Comparison of ENCODE assay signal across 11 mouse cellular contexts in the genomic region with DNA sequence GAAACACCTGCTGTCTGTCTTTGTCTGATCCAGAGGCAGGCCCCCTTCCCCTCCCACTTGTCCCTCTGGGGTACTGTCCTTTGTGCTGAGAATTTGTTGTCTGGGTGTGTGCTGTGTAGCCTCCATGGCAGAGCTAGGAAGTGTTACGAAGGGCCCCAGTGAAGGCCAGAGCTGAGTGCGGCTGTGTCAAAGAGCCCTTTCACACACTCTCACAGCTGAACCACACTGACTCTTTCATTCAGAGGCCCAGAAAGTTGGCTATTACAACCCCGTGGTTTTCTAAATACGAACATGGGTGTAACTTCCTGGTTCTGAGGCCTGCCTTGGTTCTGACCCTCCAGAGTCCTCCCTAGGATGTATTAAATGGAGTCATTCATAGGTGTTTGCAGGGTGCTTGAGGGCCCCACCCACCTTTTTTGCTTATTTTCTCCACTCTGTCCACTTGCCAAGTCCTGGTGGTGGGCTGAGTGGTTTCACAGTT. TPM values are rescaled to one million over a fixed set of nuclear protein-coding genes. Genes with fewer than 3 reads are reported as not detected.
A peak's percentile ranks its signal among the peaks of the same experiment; 100 is the strongest.
DNase-seq lines count a peak whose midpoint lies in the region; ATAC-seq lines count a peak whose summit lies in the region.
"Had no signal": no experiment of that assay in that cellular context is flagged by ENCODE, and none has a peak within 500 bp of the region (broad histone marks: within the 10 kb centered on the region; RNA-seq: fewer than 3 reads in every experiment).

No protein-coding gene starts in this region.

- peak overlapping the region; percentile 11; the same call in 1 of the 2 replicates for H3K27ac ChIP-seq in lung, embryonic 16.5 days (ENCODE audit: low read length)
- H3K27ac ChIP-seq in embryonic facial prominence, embryonic 14.5 days (replicated peaks; ENCODE audit: low read depth, low read length) = peak overlapping the region; percentile 55
- H3K27ac ChIP-seq in hindbrain, embryonic 15.5 days (replicated peaks) = no peak overlapping the region
- H3K27ac ChIP-seq: left cerebral cortex, adult 2 months; liver, embryonic 15.5 days had no signal

- H3K4me1 ChIP-seq in lung, embryonic 16.5 days (replicated peaks; ENCODE audit: control insufficient read depth, insufficient read depth, low read length) = no peaks in the 10 kb centered on the region
- H3K4me1 ChIP-seq in embryonic facial prominence, embryonic 14.5 days (ENCODE audit: control insufficient read depth, insufficient read depth, low read length) = no peaks in the 10 kb centered on the region
- no peaks in the 10 kb centered on the region for H3K4me1 ChIP-seq in hindbrain, embryonic 15.5 days (replicated peaks)
- H3K4me1 ChIP-seq: liver, embryonic 15.5 days had no signal

- H3K9me3 ChIP-seq in lung, embryonic 16.5 days (ENCODE audit: control insufficient read depth, low read length) = no peaks in the 10 kb centered on the region
- no peaks in the 10 kb centered on the region for H3K9me3 ChIP-seq in embryonic facial prominence, embryonic 14.5 days (ENCODE audit: control insufficient read depth, low read length)
- H3K9me3 ChIP-seq in hindbrain, embryonic 15.5 days = no peaks in the 10 kb centered on the region
- H3K9me3 ChIP-seq: liver, embryonic 15.5 days had no signal

- H3K27me3 ChIP-seq in lung, embryonic 16.5 days (ENCODE audit: control insufficient read depth, insufficient read depth, low read depth, low read length) = no peaks in the 10 kb centered on the region
- no peaks in the 10 kb centered on the region for H3K27me3 ChIP-seq in embryonic facial prominence, embryonic 14.5 days (replicated peaks; ENCODE audit: control insufficient read depth, insufficient read depth, low read length)
- H3K27me3 ChIP-seq in hindbrain, embryonic 15.5 days = no peaks in the 10 kb centered on the region
- H3K27me3 ChIP-seq: liver, embryonic 15.5 days had no signal

- DNase-seq in lung, postnatal 4 days = no peak
- peak; percentile 54 for DNase-seq in embryonic facial prominence, embryonic 14.5 days (ENCODE audit: low spot score)
- DNase-seq in spleen, postnatal 4 days (ENCODE audit: low spot score in 2 of 2) = no peak
- no peak for DNase-seq in c-Kit-positive CD71-positive TER-119-positive erythroid progenitor cells, embryonic 14.5 days (ENCODE audit: low spot score)
- DNase-seq: gastrocnemius, postnatal 25 days had no signal

- WGBS in lung, embryonic 16.5 days = 52% methylated on average over 4 of the region's 4 CpGs
- WGBS in embryonic facial prominence, embryonic 14.5 days = 29% methylated on average over 4 of the region's 4 CpGs
- WGBS in hindbrain, embryonic 15.5 days = 52% methylated on average over 4 of the region's 4 CpGs

- ATAC-seq in lung, embryonic 16.5 days (ENCODE audit: low read depth) = peak; percentile 74
- peak; percentile 63 for ATAC-seq in embryonic facial prominence, embryonic 14.5 days (ENCODE audit: low read depth)
- peak; percentile 72; the same call in 1 of the 2 replicates for ATAC-seq in hindbrain, embryonic 15.5 days (ENCODE audit: low FRiP score, low read depth)
- peak; percentile 62 for ATAC-seq in monocyte, adult 5-6 weeks (replicated peaks; ENCODE audit: insufficient number of reproducible peaks, low FRiP score, low TSS enrichment, poor library complexity, severe bottlenecking)

- H3K9ac ChIP-seq in lung, embryonic 16.5 days (ENCODE audit: low read length) = no peak overlapping the region
- no peak overlapping the region for H3K9ac ChIP-seq in embryonic facial prominence, embryonic 14.5 days (ENCODE audit: low read depth, low read length)
- no peak overlapping the region for H3K9ac ChIP-seq in hindbrain, embryonic 15.5 days
- H3K9ac ChIP-seq: liver, embryonic 15.5 days had no signal

- H3K4me3 ChIP-seq in lung, embryonic 16.5 days (ENCODE audit: low read length) = no peak overlapping the region
- H3K4me3 ChIP-seq in embryonic facial prominence, embryonic 14.5 days (ENCODE audit: low read depth, low read length) = no peak overlapping the region
- H3K4me3 ChIP-seq in hindbrain, embryonic 15.5 days = no peak overlapping the region
- H3K4me3 ChIP-seq: left cerebral cortex, adult 2 months; liver, embryonic 15.5 days; myocyte had no signal

- H3K4me2 ChIP-seq in lung, embryonic 16.5 days (ENCODE audit: low read depth, low read length) = no peak overlapping the region
- H3K4me2 ChIP-seq in embryonic facial prominence, embryonic 14.5 days (ENCODE audit: low read depth, low read length) = no peak overlapping the region
- H3K4me2 ChIP-seq in hindbrain, embryonic 15.5 days = no peak overlapping the region
- H3K4me2 ChIP-seq: liver, embryonic 15.5 days had no signal

- H3K36me3 ChIP-seq in lung, embryonic 16.5 days (ENCODE audit: control insufficient read depth, insufficient read depth, low read length) = no peaks in the 10 kb centered on the region
- no peaks in the 10 kb centered on the region for H3K36me3 ChIP-seq in embryonic facial prominence, embryonic 14.5 days (ENCODE audit: control insufficient read depth, insufficient read depth, low read length)
- no peaks in the 10 kb centered on the region for H3K36me3 ChIP-seq in hindbrain, embryonic 15.5 days
- H3K36me3 ChIP-seq: liver, embryonic 15.5 days had no signal

RNA-seq across cellular contexts. Expression of a gene that starts 25.7 kb away (rescaled TPM):
- 67.9 and 98.7 TPM in 2 replicates for polyA plus RNA-seq in lung, embryonic 16.5 days (2015; fragmentation: Nextera tagmentation; extraction: Ambion mirVana)
- 50.0 and 81.7 TPM in 2 replicates for polyA plus RNA-seq in embryonic facial prominence, embryonic 14.5 days (2014; fragmentation: Nextera tagmentation; extraction: Ambion mirVana)
- polyA plus RNA-seq in hindbrain, embryonic 15.5 days (2015; fragmentation: Nextera tagmentation; extraction: Ambion mirVana) = 2.9 and 7.0 TPM in 2 replicates
- total RNA-seq in monocyte, adult 5-6 weeks (2017) = 98.5 to 263 TPM (median 189 TPM) in 3 replicates

RNA-seq across cellular contexts. Expression of a gene that starts 43.8 kb away (rescaled TPM):
- polyA plus RNA-seq in lung, embryonic 16.5 days (2015; fragmentation: Nextera tagmentation; extraction: Ambion mirVana) = 63.0 and 71.0 TPM in 2 replicates
- polyA plus RNA-seq in embryonic facial prominence, embryonic 14.5 days (2014; fragmentation: Nextera tagmentation; extraction: Ambion mirVana) = 75.6 and 78.8 TPM in 2 replicates
- 43.2 and 47.6 TPM in 2 replicates for polyA plus RNA-seq in hindbrain, embryonic 15.5 days (2015; fragmentation: Nextera tagmentation; extraction: Ambion mirVana)
- 48.9 to 87.0 TPM (median 54.2 TPM) in 3 replicates for total RNA-seq in monocyte, adult 5-6 weeks (2017)
